Mouse (Mus musculus) adrenal gland, postnatal 14 days (tissue): ENCODE measurements at regions not wholly inside any gene's neighbourhood (a gene's known extent, or its start where the extent isn't known, plus 50 kb on each side); places are given as distances from the start of the nearest gene placed in this dataset.
A peak's percentile ranks its signal among the peaks of the same experiment; 100 is the strongest.

Experiments used
- DNase-seq: peaks from one replicate; pipeline ENCODE4 v3.0.0; 2021; ENCODE audit warnings: mixed read lengths

DNA sequence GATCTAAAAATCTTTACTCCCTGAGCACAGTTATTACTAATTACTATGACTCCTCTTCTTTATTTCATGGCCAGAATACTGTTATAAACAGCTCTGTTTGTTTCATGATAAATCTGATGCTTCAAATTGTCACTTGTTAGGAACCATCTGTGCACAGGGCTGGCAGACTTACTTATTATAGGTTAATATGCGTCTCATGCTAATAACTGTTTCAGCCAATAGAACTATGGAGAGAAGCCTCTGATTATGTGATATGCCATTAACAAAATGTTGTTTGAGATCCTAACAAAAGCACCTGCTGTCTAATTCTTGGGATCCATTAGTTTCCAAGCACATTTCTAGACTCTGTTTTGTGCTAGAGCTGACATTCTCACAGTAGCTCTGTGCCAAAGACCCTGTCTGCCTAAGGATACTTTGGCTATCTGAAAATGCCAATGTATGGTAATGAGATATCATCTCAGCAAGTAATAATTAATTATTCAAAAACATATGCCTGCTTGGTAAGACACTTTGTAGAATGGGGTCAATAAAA, 318.1 kb downstream of the Grb14 start:
- no peak for DNase-seq

DNA sequence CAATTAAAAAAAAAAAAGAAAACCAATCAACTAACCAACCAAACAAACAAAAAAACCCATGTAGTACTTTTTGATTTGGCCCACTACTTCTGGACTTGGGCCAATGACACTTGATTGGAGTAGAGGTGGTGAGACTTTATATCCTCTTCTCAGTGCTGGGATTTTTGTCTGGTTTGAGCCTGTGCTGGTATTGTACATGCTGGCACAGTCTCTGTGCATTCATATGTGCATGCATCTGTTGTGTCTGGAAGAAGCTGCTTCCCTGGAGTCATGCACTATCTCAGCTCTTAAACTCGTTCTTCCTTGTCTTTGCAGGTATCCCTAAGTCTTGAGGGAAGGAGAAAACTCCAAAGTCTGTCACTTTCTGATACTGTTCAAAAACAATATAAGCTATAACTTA, 328.8 kb downstream of the Grb14 start:
- no peak for DNase-seq

DNA sequence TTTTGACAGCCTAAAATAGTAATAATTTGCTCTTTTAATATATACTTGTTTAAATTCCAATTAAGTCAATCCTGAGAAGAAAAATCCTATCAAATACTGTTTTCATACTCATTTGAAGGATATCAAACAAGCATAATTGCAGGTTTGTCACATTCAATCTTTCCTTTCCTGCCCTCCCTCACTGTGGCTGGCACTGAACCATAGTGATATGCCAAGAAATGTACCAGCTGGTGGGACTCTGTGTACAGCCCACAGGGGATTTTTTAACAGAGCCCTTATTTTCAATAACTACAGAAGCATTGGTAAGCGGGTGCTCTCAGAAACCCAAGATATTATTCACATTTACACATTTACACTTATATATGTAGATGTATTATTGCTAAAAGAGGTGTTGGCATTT, 333.3 kb downstream of the Grb14 start:
- no peak for DNase-seq

DNA sequence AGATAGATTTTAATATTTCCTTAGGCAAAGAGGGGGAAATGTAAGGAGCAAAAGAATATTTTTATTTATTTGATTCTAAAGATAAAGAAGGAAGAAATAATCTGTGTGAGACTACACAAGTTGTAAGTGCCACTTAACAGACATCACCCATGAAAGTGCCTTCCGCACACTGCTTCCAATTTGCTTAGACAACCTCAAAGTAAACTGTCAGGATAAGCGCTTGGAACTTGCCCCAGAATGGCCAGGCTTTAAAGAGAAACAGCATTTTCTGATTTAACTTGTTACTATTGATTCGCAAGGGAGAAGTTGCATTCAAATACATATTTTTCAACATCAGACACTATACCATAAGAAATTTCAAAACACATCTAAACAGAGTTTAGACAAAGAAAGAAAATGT, 333.8 kb downstream of the Grb14 start:
- no peak for DNase-seq

DNA sequence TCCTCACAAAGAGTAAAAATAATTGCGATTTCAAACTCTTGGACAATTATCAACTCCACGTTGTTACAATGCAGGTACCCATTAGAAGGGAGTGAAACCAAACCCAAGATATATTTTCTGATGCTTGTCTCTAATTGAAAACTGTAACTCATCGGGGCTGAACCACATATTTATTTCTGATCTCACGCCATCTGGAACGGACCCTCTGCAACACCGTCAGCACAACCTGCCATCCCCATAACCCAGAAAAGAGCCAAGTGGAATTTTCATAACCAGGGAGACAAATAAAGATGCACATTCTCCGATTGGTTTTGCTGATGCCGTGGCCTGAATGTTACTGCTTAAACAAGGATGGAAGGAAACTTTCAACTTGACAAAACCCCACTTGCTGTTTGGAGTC, 338.0 kb downstream of the Grb14 start:
- no peak for DNase-seq

DNA sequence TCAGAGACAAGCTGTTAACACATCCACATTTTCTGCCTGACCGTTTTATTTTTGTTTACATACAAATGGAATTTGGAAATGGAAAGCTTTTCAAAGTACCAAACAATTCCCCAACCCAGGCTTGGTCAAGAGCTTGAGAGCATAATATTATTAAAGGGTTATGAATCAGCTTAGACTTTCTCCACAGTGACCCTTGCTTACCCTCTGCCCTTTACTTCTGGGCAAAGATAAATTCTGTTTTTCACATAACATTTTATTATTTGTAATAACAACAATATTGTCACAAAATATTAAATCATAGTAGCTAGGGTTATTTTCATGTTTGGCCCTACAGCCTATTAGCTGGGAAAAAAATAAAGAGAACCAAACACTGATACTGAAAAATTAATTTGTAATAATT, 375.2 kb downstream of the Grb14 start:
- DNase-seq: no peak

DNA sequence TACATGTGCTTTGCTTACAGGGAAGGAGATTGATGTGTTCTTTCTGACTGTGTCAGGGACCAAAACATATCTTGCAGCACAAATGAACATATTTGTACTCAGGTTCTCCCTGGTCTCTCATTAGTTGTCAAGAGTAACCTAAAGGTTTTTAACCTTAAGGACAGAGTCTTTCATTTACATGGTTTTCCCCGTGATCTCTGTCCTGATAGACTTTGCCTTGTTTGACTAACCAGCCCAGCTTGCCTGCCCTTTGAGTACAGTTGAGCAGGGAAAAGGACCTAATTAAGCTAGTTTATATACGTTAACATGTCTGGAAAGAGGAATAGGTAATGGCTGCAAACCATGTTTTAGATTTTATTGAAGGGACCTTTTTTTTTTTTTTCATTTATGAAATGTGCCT, 407.9 kb downstream of the Grb14 start:
- DNase-seq: no peak

DNA sequence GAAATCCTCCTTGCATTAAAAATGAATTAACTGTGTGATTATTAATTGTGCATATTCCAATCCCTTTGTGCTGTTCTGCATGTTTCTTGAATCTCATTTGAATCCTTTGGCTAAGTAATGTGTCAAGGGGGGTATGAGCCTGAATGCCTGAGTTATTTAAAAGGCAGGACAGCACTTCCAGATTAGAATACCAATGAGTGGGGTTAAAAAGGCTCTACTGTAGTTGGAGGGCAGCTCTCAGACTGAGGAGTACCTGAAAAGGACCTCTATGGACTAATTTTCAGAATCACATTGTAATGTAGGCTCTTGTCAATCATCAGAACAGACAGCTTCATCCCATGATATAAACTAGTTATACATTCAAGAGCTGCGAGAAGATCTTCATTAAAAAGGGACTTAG, 417.9 kb downstream of the Grb14 start:
- DNase-seq: no peak

DNA sequence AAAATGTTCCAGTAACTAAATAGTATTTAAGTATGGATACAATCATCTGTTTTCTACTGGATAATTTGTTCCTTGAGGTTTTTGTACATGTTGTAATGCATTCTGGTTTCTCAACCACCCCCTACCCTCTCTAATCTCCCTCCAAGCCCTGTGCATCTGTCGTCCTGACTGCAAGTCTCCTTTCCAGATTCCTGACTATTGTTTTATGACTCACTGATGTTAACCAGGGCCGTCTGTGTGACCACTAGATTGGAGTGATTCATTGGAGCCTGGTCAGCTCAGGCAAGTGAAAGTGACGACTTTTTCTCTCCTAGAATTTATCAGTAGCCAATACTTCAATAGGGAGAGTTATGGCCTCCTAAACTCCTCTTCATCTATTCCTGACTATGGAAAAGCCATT, 442.5 kb downstream of the Grb14 start:
- no peak for DNase-seq

DNA sequence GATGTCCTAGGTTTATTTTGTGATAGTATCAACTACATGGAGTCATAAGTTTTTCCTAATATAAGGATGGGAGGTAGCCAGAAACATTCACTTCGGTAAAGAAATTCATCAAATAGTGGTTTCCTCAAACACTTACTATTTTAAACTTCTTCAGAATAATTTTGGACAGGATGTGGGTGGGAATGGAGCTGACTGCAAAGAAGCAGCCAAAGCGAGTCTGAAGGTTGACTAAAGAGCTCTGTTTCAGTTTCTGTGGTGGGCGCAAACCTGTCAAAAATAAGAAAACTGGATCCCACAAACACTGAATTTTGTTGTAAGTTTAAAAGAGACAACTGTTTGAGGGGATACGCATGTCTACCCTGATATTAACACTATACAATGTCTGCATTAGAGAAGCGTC, 438.2 kb upstream of the Fign start:
- no peak for DNase-seq

DNA sequence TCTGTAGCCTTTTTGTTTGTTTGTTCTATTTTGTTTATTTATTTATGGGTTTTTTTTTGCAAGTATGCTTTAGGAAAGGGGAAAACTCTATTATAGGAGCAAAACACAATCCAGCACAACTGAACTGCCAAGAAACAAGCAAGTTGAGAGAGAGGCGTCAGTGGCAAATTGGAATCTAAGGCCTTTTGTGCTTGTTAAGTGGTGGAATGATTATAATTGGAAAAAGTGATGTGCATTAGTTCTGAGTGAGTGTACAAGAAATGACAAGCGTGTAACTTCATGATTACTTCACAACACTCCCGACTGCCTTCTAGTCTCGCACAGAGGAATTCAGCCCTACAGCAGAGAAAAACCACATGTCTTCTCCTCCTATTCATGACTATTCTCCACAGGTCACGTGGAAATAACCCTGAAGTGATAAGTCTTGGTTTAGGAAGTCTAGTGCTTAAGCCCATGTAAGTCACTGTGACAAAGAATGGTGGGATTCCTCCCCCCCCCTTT, 437.6 kb upstream of the Fign start:
- DNase-seq: no peak

DNA sequence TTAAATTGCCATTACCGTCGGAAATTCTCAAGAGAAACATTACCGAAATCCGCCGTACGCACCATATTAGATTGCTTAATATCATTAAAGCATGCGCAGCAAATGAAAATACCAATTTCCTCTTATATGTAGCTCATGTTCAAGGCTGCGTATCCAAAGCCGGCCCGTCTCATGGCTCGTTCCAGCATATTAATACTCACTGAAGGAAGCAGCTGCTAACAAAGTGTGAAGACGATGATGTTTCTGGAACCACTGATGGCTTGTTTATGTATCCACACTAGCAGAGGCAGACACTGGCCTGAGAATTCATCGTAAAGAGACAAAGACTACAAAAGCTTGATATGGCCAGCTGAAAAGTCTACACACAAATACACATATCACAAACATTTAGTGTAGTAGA, 437.0 kb upstream of the Fign start:
- no peak for DNase-seq

DNA sequence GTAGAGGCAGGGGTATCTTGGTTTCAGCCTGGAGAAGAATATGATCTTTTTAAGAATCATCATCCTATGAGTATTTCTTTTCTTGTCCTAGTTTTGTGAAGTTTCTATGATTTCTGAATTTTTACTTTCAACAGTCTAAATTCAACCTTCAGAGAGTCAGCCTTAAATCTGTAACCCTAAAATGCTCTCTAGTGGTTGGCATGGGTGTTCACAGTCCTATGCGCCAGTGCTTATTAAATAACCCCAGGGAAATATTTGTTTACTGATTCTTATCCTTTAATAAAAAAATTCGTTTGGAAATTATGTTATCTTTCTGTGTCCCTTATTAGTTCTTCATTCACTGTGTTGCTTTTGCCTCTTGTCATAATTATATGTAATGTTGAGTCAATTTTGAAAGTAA, 436.5 kb upstream of the Fign start:
- DNase-seq: no peak

DNA sequence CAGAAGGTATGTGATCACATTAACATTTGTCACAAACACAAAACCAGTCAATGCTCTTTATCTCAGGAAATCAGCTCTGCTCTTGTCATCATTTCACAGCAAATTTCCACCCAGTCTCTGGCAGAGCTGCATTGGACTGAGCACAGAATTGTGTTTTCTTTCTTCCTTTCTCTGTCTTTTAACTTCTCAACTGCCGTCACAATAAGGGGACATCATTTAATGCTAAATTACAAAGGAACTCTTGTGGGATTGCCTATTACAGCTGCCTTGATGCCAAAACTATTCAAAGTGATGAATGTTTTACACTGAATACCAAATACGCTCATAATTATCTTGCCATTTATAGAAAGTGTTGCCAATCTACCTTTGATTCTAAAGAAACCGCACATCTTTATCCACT, 424.9 kb upstream of the Fign start:
- DNase-seq: no peak

DNA sequence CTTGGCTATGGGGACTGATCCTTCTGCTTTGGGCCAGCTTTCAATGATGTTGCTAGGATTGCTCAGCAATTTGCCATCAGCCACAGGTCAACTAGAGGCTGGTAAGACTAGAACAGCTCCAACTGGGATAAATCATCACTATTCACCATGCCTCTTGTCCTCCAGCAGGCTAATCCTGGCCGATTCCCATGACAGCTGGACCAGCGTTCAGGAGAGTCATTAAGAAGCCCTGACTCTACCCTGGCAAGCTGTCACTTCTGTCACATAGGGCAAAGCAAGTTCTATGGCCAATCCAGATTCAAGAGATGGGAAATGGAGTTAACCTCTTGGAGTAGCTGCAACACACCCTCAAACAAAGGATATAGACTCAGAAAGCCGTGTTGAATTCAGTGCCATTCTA, 424.4 kb upstream of the Fign start:
- DNase-seq: no peak

DNA sequence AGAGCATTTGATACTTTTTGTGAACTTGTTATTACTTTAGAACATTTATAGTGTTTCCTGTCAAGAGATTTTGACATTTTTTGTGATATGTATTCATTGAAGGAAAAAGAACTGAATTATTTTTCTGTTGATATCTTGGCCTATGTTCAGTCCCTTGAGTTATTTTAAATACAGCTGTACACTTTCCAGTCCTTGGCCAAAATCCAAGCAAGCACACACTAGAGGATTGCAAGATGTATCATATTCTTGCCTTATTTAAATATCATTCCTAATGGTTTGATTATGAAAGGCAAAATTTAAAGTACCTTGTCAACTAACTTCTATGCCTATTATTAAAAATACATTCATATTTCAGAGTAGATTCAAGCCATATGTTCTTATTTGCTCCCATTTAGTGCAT, 397.9 kb upstream of the Fign start:
- DNase-seq: no peak

DNA sequence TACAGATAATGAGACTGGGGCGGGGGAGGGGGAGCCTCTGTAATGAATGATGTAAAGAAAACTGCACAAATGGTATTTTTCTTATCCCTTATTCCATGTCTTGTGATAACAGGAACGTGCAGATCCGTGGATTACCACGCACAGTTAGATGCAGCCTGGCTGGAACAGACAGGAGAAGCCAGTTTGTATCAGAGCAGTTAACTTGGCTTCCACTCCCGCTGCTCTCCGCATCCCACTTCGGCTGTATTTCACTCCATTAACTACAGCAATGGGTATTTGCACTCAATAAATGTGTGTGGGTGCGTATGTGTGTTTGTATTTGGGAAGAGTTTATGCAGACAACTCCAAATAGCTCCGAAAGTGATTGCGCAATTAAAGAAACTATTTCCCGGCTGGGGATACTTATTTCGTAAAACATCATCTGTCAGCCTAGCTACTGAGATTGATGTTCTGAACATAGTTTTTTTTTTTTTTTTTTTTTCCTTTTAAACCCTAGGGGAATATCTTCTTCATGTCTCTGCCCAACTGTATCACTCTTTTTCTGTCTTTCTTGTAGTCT, 368.7 kb upstream of the Fign start:
- no peak for DNase-seq

DNA sequence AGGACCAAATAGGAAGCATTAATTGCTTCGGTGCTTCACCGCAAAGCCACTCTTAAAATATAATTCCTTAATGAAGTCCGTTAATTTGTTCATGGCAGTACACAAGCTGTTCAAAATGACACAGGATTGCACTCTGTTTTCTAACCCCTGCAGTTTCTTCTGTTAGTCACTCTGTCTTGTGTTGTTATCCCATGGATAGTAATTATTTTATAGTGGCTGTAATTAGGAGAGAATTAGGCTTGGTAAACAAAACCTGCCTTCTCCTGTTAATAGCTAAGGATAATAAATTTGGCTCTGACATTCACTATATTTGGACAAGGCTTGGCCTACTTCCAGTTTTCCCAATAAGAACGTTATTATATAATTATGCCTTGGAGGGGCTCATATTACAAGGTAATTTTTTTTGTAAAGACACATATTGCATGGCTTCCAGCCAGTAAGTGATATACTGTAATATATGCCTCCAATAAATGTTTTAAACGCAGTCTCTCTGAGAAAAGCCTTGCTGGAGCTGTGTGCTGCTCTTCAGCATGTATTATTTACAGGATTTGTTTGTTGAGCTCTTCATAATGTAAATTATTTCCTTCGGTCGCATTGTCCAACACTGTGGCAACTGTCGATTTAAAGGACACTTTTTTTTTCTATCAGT, 364.8 kb upstream of the Fign start:
- DNase-seq: no peak

DNA sequence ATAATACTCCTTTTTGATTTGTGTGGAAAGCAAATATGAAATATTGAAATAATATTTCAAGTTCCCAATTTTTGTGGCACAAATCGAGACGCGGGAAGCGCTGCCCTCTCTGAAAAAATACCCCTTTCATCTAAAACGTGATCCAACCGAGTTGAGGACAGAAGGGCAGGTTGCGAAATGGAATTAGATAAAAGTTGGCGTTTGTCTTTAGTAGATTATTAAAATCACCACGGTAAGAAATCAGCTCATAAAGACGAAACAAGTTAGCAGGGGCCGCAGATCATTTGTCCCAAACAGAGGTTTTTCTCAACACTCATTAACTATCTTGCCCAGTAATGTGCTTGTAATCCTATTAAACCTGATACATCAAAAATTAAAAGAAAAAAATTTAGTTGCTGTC, 364.2 kb upstream of the Fign start:
- no peak for DNase-seq

DNA sequence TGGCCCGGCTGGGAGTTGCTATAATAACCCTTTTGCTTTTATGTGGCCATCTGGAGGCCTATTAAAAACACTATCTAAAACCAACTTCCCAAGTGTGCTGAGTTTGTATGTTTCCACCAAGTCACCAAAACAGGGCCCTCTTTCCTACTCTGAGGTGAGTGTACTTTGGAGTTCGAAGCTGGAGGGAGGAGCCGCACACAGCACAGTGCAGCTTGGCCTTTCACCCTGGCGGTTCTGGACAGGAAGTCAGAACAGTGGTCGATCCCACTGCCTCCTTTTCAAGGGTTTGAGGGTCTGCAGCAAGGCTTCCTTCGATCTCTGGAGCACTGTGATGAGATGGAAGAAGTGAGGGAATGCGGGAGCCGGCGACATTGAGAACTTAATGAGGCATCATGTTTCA, 363.8 kb upstream of the Fign start:
- no peak for DNase-seq

DNA sequence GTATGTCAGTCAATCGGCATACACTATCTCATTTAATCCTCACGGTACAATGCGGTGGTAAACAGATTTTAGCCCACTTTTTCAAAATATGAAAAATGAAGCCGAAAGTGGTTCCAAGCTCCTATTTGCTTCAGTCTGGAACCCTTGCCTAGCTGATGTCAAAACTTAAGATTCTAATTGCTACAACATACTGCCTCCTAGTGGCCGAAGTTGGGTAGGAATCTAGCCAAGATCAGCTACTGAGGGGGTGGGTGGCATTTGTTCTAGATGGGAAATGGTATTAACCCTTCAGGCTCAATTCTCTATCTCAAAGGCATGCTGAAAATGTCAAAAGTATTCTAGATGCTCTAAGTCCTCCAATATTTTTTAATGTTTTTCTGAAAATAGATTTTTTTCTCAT, 360.3 kb upstream of the Fign start:
- peak; percentile 49 for DNase-seq

DNA sequence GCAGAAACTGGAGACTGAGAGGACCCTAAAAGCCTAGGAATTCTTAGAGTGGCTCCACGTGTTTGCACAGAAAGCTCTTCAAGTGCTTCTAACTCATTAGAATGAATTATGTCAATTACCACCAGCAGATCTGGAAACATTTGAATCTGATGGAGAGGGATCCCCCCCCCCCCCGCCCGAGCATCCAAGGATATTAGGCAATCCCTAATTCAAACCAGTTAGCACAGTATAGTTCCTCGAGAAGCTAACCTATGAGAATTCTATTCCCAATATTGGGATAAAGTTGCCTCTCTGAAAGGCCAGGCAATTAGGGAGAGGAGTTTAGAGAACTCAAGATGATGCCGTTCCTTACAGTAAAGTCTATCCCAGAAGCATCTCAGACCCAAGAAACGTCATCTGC, 354.9 kb upstream of the Fign start:
- no peak for DNase-seq

DNA sequence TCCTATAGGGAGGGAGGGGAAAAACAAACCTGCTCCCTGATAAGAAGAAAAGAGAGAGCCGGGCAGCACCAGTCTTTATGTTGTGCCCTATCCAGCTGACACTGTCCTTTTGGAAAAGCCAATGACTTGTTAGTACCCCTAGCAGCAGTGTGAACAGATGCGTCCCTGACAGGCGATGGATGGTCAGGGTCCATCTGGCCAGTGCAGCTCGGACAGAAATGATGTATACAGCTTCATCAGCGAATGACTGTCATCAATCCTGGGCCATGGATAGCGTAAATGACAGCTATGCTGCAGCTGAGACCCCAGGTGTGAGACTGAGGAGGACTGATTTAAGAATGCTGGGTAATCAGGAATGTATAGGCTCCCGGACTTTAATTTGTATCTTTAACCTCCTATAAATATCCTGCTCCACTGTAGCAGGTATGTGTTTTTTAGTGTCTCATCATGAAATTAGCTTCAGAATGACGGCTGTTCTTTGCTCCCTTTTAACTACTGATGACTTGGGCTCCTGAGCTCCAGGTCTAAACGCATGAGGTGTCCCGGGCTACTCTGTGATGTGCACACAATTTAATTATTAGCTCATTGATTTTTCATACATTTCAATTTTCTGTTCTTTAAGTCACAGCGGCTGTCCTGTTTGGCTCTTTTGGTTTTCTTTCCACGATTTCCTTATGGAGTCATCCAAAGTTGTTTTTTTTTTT, 353.9 kb upstream of the Fign start:
- DNase-seq: no peak

DNA sequence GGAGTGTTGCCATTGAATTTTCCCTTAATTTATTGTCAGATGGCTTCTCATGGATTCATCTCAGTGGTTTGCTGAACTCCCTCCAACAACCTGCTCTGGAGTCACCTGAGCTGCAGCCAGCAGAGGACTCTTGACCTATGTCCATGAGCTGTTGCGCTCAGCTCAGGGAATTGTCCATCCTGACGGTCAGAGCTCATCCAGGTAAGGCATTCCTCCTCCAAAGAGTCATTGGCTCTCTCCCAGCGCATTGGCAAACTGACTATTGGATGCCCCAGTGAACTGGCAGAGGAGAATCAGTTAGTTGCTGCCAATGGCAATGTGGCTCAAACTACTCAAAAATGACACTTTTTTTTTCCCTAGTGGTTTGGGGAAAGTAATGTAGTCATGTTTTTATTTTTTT, 345.3 kb upstream of the Fign start:
- peak; percentile 18 for DNase-seq
